Mouse (Mus musculus): ENCODE data around the gene Otof. TPM values are rescaled to one million over a fixed set of nuclear protein-coding genes. Genes with fewer than 3 reads are reported as not detected.

The Otof gene
- 0.12 and 0.17 TPM in 2 replicates for polyA plus RNA-seq (2014; fragmentation: Nextera tagmentation; extraction: Ambion mirVana)

GRCm38 (mm10) chr5:30461821-30462220 lies at the start of gene Otof:
Otof (minus strand) TSS chr5:30461932.
- no peak within 1 kb of the TSS for H3K4me2 ChIP-seq (replicated peaks; ENCODE audit: low read depth, low read length)
- ATAC-seq (ENCODE audit: low FRiP score) = peak; percentile 30; the same call in 1 of the 2 replicates

GRCm38 (mm10) chr5:30497299-30497698 lies 35.6 kb upstream of the Otof start:
- Histone ChIP-seq H3K36me3 (ENCODE audit: control insufficient read depth, insufficient read depth, low read length) (no peaks in the 10 kb centered on the region), H3K27ac (ENCODE audit: low read depth, low read length) (no peak overlapping the region), H3K9me3 (ENCODE audit: control insufficient read depth, low read length) (no peaks in the 10 kb centered on the region), H3K4me3 (ENCODE audit: low read depth, low read length) (no peak overlapping the region), H3K9ac (ENCODE audit: low read depth, low read length) (no peak overlapping the region), H3K27me3 (ENCODE audit: control insufficient read depth, insufficient read depth, low read length) (no peaks in the 10 kb centered on the region), H3K4me2 (replicated peaks; ENCODE audit: low read depth, low read length) (no peak overlapping the region), H3K4me1 (replicated peaks; ENCODE audit: control insufficient read depth, insufficient read depth, low read length) (no peaks in the 10 kb centered on the region)
- no peak for ATAC-seq (ENCODE audit: low FRiP score)
- WGBS = 75% methylated on average over 7 of the region's 7 CpGs
- peak; percentile 52 for DNase-seq (ENCODE audit: low spot score)

More at GRCm38 (mm10) chr5:30461821-30462220, at the start of gene Otof:
- peak; percentile 54 for DNase-seq (ENCODE audit: low spot score)
- Histone ChIP-seq H3K27ac (ENCODE audit: low read depth, low read length) (no peak within 1 kb of the TSS), H3K4me3 (ENCODE audit: low read depth, low read length) (no peak within 1 kb of the TSS), H3K27me3 (ENCODE audit: control insufficient read depth, insufficient read depth, low read length) (no peaks in the 10 kb centered on the region), H3K4me1 (replicated peaks; ENCODE audit: control insufficient read depth, insufficient read depth, low read length) (0 out of 2 replicates have a peak, but pooled peaks cover 5% of the 10 kb centered on the region), H3K36me3 (ENCODE audit: control insufficient read depth, insufficient read depth, low read length) (no peaks in the 10 kb centered on the region), H3K9ac (ENCODE audit: low read depth, low read length) (no peak within 1 kb of the TSS), H3K9me3 (ENCODE audit: control insufficient read depth, low read length) (no peaks in the 10 kb centered on the region)
- WGBS = 41% methylated on average over 12 of the region's 12 CpGs

GRCm38 (mm10) chr5:30496821-30497220 lies 35.1 kb upstream of the Otof start:
- ATAC-seq (ENCODE audit: low FRiP score) = no peak
- Histone ChIP-seq H3K4me2 (replicated peaks; ENCODE audit: low read depth, low read length) (no peak overlapping the region), H3K4me3 (ENCODE audit: low read depth, low read length) (no peak overlapping the region), H3K9me3 (ENCODE audit: control insufficient read depth, low read length) (no peaks in the 10 kb centered on the region), H3K36me3 (ENCODE audit: control insufficient read depth, insufficient read depth, low read length) (no peaks in the 10 kb centered on the region), H3K4me1 (replicated peaks; ENCODE audit: control insufficient read depth, insufficient read depth, low read length) (no peaks in the 10 kb centered on the region), H3K27me3 (ENCODE audit: control insufficient read depth, insufficient read depth, low read length) (no peaks in the 10 kb centered on the region), H3K27ac (ENCODE audit: low read depth, low read length) (no peak overlapping the region), H3K9ac (ENCODE audit: low read depth, low read length) (no peak overlapping the region)
- DNase-seq (ENCODE audit: low spot score) = no peak
- WGBS = 81% methylated on average over 8 of the region's 8 CpGs

GRCm38 (mm10) chr5:30495288-30495687 lies 33.6 kb upstream of the Otof start:
- Histone ChIP-seq H3K4me1 (replicated peaks; ENCODE audit: control insufficient read depth, insufficient read depth, low read length) (no peaks in the 10 kb centered on the region), H3K27ac (ENCODE audit: low read depth, low read length) (no peak overlapping the region), H3K27me3 (ENCODE audit: control insufficient read depth, insufficient read depth, low read length) (no peaks in the 10 kb centered on the region), H3K4me2 (replicated peaks; ENCODE audit: low read depth, low read length) (no peak overlapping the region), H3K4me3 (ENCODE audit: low read depth, low read length) (no peak overlapping the region), H3K9me3 (ENCODE audit: control insufficient read depth, low read length) (no peaks in the 10 kb centered on the region), H3K9ac (ENCODE audit: low read depth, low read length) (no peak overlapping the region), H3K36me3 (ENCODE audit: control insufficient read depth, insufficient read depth, low read length) (no peaks in the 10 kb centered on the region)
- ATAC-seq (ENCODE audit: low FRiP score) (no peak), DNase-seq (ENCODE audit: low spot score) (no peak)
- 57% methylated on average over 2 of the region's 2 CpGs for WGBS

- Histone ChIP-seq H3K4me3 (ENCODE audit: low read depth, low read length) (no peak overlapping the region), H3K36me3 (ENCODE audit: control insufficient read depth, insufficient read depth, low read length) (no peaks in the 10 kb centered on the region), H3K4me1 (replicated peaks; ENCODE audit: control insufficient read depth, insufficient read depth, low read length) (no peaks in the 10 kb centered on the region), H3K27ac (ENCODE audit: low read depth, low read length) (no peak overlapping the region), H3K4me2 (replicated peaks; ENCODE audit: low read depth, low read length) (no peak overlapping the region), H3K9ac (ENCODE audit: low read depth, low read length) (no peak overlapping the region), H3K9me3 (ENCODE audit: control insufficient read depth, low read length) (no peaks in the 10 kb centered on the region), H3K27me3 (ENCODE audit: control insufficient read depth, insufficient read depth, low read length) (no peaks in the 10 kb centered on the region)
- DNase-seq (ENCODE audit: low spot score) (no peak), ATAC-seq (ENCODE audit: low FRiP score) (no peak)
- 83% methylated on average over 7 of the region's 7 CpGs for WGBS
Observed at GRCm38 (mm10) chr5:30494606-30495005, 32.9 kb upstream of the Otof start.

GRCm38 (mm10) chr5:30493723-30494122 lies 32.0 kb upstream of the Otof start:
- 76% methylated on average over 7 of the region's 7 CpGs for WGBS
- ATAC-seq (ENCODE audit: low FRiP score) (no peak), DNase-seq (ENCODE audit: low spot score) (no peak)
- Histone ChIP-seq H3K27ac (ENCODE audit: low read depth, low read length) (no peak overlapping the region), H3K36me3 (ENCODE audit: control insufficient read depth, insufficient read depth, low read length) (no peaks in the 10 kb centered on the region), H3K27me3 (ENCODE audit: control insufficient read depth, insufficient read depth, low read length) (no peaks in the 10 kb centered on the region), H3K4me1 (replicated peaks; ENCODE audit: control insufficient read depth, insufficient read depth, low read length) (no peaks in the 10 kb centered on the region), H3K4me3 (ENCODE audit: low read depth, low read length) (no peak overlapping the region), H3K9me3 (ENCODE audit: control insufficient read depth, low read length) (no peaks in the 10 kb centered on the region), H3K4me2 (replicated peaks; ENCODE audit: low read depth, low read length) (no peak overlapping the region), H3K9ac (ENCODE audit: low read depth, low read length) (no peak overlapping the region)

- Histone ChIP-seq H3K4me2 (replicated peaks; ENCODE audit: low read depth, low read length) (no peak overlapping the region), H3K4me1 (replicated peaks; ENCODE audit: control insufficient read depth, insufficient read depth, low read length) (no peaks in the 10 kb centered on the region), H3K4me3 (ENCODE audit: low read depth, low read length) (no peak overlapping the region), H3K9ac (ENCODE audit: low read depth, low read length) (no peak overlapping the region), H3K9me3 (ENCODE audit: control insufficient read depth, low read length) (no peaks in the 10 kb centered on the region), H3K27ac (ENCODE audit: low read depth, low read length) (no peak overlapping the region), H3K27me3 (ENCODE audit: control insufficient read depth, insufficient read depth, low read length) (no peaks in the 10 kb centered on the region), H3K36me3 (ENCODE audit: control insufficient read depth, insufficient read depth, low read length) (no peaks in the 10 kb centered on the region)
- DNase-seq (ENCODE audit: low spot score) (no peak), ATAC-seq (ENCODE audit: low FRiP score) (no peak)
- 88% methylated on average over 5 of the region's 5 CpGs for WGBS
Observed at GRCm38 (mm10) chr5:30490845-30491244, 29.1 kb upstream of the Otof start.

GRCm38 (mm10) chr5:30490215-30490614 lies 28.5 kb upstream of the Otof start:
- Histone ChIP-seq H3K4me3 (ENCODE audit: low read depth, low read length) (no peak overlapping the region), H3K27ac (ENCODE audit: low read depth, low read length) (no peak overlapping the region), H3K9me3 (ENCODE audit: control insufficient read depth, low read length) (no peaks in the 10 kb centered on the region), H3K36me3 (ENCODE audit: control insufficient read depth, insufficient read depth, low read length) (no peaks in the 10 kb centered on the region), H3K9ac (ENCODE audit: low read depth, low read length) (no peak overlapping the region), H3K4me1 (replicated peaks; ENCODE audit: control insufficient read depth, insufficient read depth, low read length) (no peaks in the 10 kb centered on the region), H3K27me3 (ENCODE audit: control insufficient read depth, insufficient read depth, low read length) (no peaks in the 10 kb centered on the region), H3K4me2 (replicated peaks; ENCODE audit: low read depth, low read length) (no peak overlapping the region)
- ATAC-seq (ENCODE audit: low FRiP score) (no peak), DNase-seq (ENCODE audit: low spot score) (no peak)

GRCm38 (mm10) chr5:30485136-30485535 lies 23.4 kb upstream of the Otof start:
- H3K36me3 ChIP-seq (ENCODE audit: control insufficient read depth, insufficient read depth, low read length) = no peaks in the 10 kb centered on the region
- H3K27me3 ChIP-seq (ENCODE audit: control insufficient read depth, insufficient read depth, low read length) = no peaks in the 10 kb centered on the region
- H3K9ac ChIP-seq (ENCODE audit: low read depth, low read length) = no peak overlapping the region
- 95% methylated on average over 6 of the region's 6 CpGs for WGBS
- ATAC-seq (ENCODE audit: low FRiP score) = no peak
- H3K9me3 ChIP-seq (ENCODE audit: control insufficient read depth, low read length) = no peaks in the 10 kb centered on the region
- H3K4me2 ChIP-seq (replicated peaks; ENCODE audit: low read depth, low read length) = no peak overlapping the region
- no peak overlapping the region for H3K4me3 ChIP-seq (ENCODE audit: low read depth, low read length)
- H3K4me1 ChIP-seq (replicated peaks; ENCODE audit: control insufficient read depth, insufficient read depth, low read length) = no peaks in the 10 kb centered on the region
- DNase-seq (ENCODE audit: low spot score) = no peak
- no peak overlapping the region for H3K27ac ChIP-seq (ENCODE audit: low read depth, low read length)
